Mouse (Mus musculus) lung, embryonic 16.5 days (tissue): Measurements from ENCODE around the gene Antxr2. TPM values are rescaled to one million over a fixed set of nuclear protein-coding genes. Genes with fewer than 3 reads are reported as not detected.

Experiments used
- ATAC-seq: fragments of 200-750 bp; cut with Nextera tagmentation; 2 replicates; pipeline ENCODE4 v1.8.0; 2017; ENCODE audit warnings: low read depth, mild to moderate bottlenecking, moderate library complexity
- H3K27ac ChIP-seq: fragments of 300-500 bp; sonication (generic); 2 replicates; pipeline ENCODE4 v1.5.1; 2014; ENCODE audit warnings: mild to moderate bottlenecking, control low read depth, low read length
- H3K27me3 ChIP-seq: fragments of 300-500 bp; sonication (generic); 2 replicates; pipeline ENCODE4 v1.6.1; 2014; ENCODE audit warnings: low read depth, low read length, mixed read lengths; ENCODE audit not compliant: control insufficient read depth, insufficient read depth
- H3K36me3 ChIP-seq: fragments of 300-500 bp; sonication (generic); 2 replicates; pipeline ENCODE4 v1.6.1; 2014; ENCODE audit warnings: low read length; ENCODE audit not compliant: control insufficient read depth, insufficient read depth
- H3K4me1 ChIP-seq: fragments of 300-500 bp; sonication (generic); replicated peaks from 2 replicates; pipeline ENCODE4 v1.6.1; 2014; ENCODE audit warnings: low read length, mixed read lengths; ENCODE audit not compliant: control insufficient read depth, insufficient read depth
- H3K4me2 ChIP-seq: fragments of 300-500 bp; sonication (generic); 2 replicates; pipeline ENCODE4 v1.6.1; 2014; ENCODE audit warnings: low read depth, low read length, control low read depth
- H3K4me3 ChIP-seq: fragments of 300-500 bp; sonication (generic); 2 replicates; pipeline ENCODE4 v1.5.1; 2014; ENCODE audit warnings: mild to moderate bottlenecking, low read length, control low read depth
- H3K9ac ChIP-seq: fragments of 300-500 bp; sonication (generic); 2 replicates; pipeline ENCODE4 v1.6.1; 2014; ENCODE audit warnings: low read length, control low read depth
- H3K9me3 ChIP-seq: fragments of 300-500 bp; sonication (generic); 2 replicates; pipeline ENCODE4 v1.6.1; 2016; ENCODE audit warnings: low read length; ENCODE audit not compliant: control insufficient read depth
- WGBS: fragments of 180-500 bp; shearing (Covaris S2); extraction: QIAGEN DNeasy Blood & Tissue Kit; methylation state at CpG from one replicate; pipeline ENCODE4 v1.1.7; 2014; 5-methylcytosine and 5-hydroxymethylcytosine counted together
- polyA plus RNA-seq: library from polyadenylated mRNA; unstranded; fragments of >200 nt; fragmentation: Nextera tagmentation; extraction: Ambion mirVana; gene quantifications from 2 replicates; pipeline ENCODE4 v1.2.1, GENCODE M21; 2015

Antxr2 gene
- polyA plus RNA-seq, 1 experiment from 2014 or later, result 35.5 TPM

DNA sequence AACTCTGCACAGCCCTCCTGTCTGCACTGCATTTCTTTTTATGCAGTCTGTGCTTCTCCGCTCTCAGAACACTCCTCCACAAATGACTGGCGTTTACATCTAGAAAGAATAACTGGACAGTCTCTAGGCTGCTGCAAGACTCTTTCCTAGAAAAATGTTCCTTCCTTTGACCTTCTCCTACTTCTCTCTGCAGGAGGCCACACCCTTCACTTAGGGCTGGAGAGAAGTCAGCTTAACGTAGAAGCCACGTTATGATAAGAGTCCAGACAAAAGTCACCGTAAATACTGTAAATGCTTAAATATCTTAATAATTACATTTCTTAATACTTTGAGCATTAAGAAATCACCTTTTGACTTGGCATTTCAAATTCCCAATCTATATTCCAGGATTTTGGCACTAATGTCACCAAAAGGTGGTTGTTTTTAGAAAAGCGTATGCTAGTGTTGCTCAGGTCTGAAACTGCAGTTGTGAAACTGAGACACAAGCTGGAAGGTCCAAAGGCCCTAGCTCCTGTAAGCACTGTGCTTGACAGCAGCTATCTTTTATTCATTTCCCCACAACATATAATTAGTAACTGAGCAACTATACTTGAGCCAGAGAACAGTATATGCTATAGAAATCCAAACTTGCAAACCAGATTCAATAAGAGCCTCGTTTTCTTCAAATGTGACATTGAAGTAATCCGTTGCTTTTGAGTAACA, 3.0 kb downstream of the Antxr2 start:
- H3K36me3 ChIP-seq, result peaks cover 16% of the 10 kb centered on the region
- ATAC-seq, result no peak
- H3K9ac ChIP-seq, result no peak overlapping the region
- WGBS, result 46% methylated on average over 8 of the region's 8 CpGs
- peaks cover 17% of the 10 kb centered on the region for H3K4me1 ChIP-seq
- H3K9me3 ChIP-seq, result no peaks in the 10 kb centered on the region
- H3K27me3 ChIP-seq, result peaks cover 2% of the 10 kb centered on the region; the same call in 1 of the 2 replicates
- H3K4me3 ChIP-seq, result peak overlapping the region; percentile 76
- no peak overlapping the region for H3K27ac ChIP-seq
- H3K4me2 ChIP-seq, result peak overlapping the region; percentile 79

GRCm38 (mm10) chr5:98025921-98026320, 4.9 kb downstream of the Antxr2 start:
- WGBS, result 87% methylated on average over 2 of the region's 2 CpGs
- Histone ChIP-seq H3K27me3 (no peaks in the 10 kb centered on the region), H3K36me3 (peaks cover 17% of the 10 kb centered on the region), H3K9me3 (no peaks in the 10 kb centered on the region), H3K4me1 (peaks cover 14% of the 10 kb centered on the region), H3K9ac (no peak overlapping the region), H3K27ac (no peak overlapping the region), H3K4me2 (no peak overlapping the region), H3K4me3 (no peak overlapping the region)
- ATAC-seq, result no peak

DNA sequence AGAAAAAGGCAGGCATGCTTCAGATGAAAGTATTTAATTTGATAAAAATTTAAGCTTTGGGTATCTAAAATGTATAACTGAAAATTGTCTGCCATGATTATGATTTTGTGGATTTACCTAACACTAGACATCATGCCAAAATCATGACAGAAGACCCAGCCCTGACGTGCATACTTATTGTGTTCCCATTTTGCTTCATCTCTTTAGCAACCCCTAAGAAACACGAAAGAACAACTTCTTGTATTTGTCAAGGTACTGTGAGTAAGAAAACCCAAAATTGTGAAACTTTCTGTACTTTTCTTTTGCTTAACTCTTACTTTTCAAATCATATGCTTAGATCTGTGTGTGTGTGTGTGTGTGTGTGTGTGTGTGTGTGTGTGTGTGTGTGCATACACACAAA, 6.3 kb downstream of the Antxr2 start:
- H3K36me3 ChIP-seq, result peaks cover 17% of the 10 kb centered on the region

DNA sequence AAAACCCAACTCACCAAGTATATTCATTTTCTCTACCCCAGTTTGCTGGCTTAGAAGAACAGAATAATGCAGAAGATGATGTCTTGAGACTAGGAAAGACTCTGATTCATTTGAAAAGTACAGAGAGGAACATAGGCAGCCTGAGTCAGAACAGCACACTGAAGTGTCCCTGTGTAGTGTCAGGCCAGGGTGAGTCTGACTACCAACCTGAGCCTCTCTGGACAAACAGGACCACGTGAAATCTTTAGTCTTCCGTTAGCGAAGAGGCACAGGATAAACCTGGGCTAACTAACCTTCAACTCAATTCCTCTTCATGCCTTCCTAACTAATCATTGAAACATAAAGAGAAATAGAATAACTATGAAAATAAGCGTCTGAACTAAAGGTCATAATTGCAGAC, 9.3 kb downstream of the Antxr2 start:
- Histone ChIP-seq H3K4me1 (no peaks in the 10 kb centered on the region), H3K36me3 (peaks cover 13% of the 10 kb centered on the region)
- WGBS, result 91% methylated on average over 4 of the region's 4 CpGs

More for the DNA sequence above, 6.3 kb downstream of the Antxr2 start:
- no peak overlapping the region for H3K4me3 ChIP-seq
- H3K4me2 ChIP-seq, result no peak overlapping the region
- H3K4me1 ChIP-seq, result peaks cover 11% of the 10 kb centered on the region
- ATAC-seq, result no peak
- H3K27me3 ChIP-seq, result no peaks in the 10 kb centered on the region
- H3K9ac ChIP-seq, result no peak overlapping the region
- 90% methylated on average over 2 of the region's 2 CpGs for WGBS
- no peak overlapping the region for H3K27ac ChIP-seq
- no peaks in the 10 kb centered on the region for H3K9me3 ChIP-seq

DNA sequence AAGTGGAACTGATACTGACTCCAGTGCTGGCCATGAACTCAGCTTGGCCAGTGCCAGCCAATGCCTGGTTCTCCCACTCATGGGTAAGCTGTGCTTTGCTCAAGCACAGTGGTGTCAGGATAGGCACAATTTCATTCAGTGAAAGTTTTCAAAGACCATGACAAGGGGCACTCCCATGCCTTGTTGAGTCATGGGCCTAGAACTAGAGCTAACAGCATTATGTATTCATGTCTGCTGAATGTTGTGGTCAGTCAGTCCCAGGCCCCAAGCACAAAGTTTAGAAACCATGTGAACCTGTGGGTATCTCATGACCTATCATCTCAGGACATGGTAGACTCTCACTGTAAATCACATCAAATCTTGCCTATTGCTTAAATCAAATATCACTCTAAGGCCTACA, 10.2 kb downstream of the Antxr2 start:
- Histone ChIP-seq H3K27me3 (no peaks in the 10 kb centered on the region), H3K4me1 (no peaks in the 10 kb centered on the region), H3K9me3 (no peaks in the 10 kb centered on the region), H3K4me2 (no peak overlapping the region), H3K27ac (no peak overlapping the region), H3K9ac (no peak overlapping the region), H3K36me3 (peaks cover 10% of the 10 kb centered on the region), H3K4me3 (no peak overlapping the region)
- no peak for ATAC-seq

More for the DNA sequence above, 9.3 kb downstream of the Antxr2 start:
- ATAC-seq, result no peak
- Histone ChIP-seq H3K27me3 (no peaks in the 10 kb centered on the region), H3K4me3 (no peak overlapping the region), H3K27ac (no peak overlapping the region), H3K9me3 (no peaks in the 10 kb centered on the region), H3K4me2 (no peak overlapping the region), H3K9ac (no peak overlapping the region)

- 59% methylated on average over 1 of the region's 1 CpGs for WGBS
- Histone ChIP-seq H3K4me3 (no peak overlapping the region), H3K27ac (no peak overlapping the region), H3K36me3 (peaks cover 2% of the 10 kb centered on the region), H3K9me3 (no peaks in the 10 kb centered on the region), H3K9ac (no peak overlapping the region), H3K27me3 (no peaks in the 10 kb centered on the region), H3K4me2 (no peak overlapping the region), H3K4me1 (no peaks in the 10 kb centered on the region)
- no peak for ATAC-seq
Measured at GRCm38 (mm10) chr5:98019396-98019795, 11.4 kb downstream of the Antxr2 start.

- peaks cover 2% of the 10 kb centered on the region for H3K36me3 ChIP-seq
- H3K27ac ChIP-seq, result no peak overlapping the region
- no peaks in the 10 kb centered on the region for H3K27me3 ChIP-seq
- H3K9me3 ChIP-seq, result no peaks in the 10 kb centered on the region
- 80% methylated on average over 6 of the region's 6 CpGs for WGBS
- no peak overlapping the region for H3K4me3 ChIP-seq
- H3K4me2 ChIP-seq, result no peak overlapping the region
- no peak for ATAC-seq
- H3K9ac ChIP-seq, result no peak overlapping the region
- H3K4me1 ChIP-seq, result no peaks in the 10 kb centered on the region
Measured at GRCm38 (mm10) chr5:98018162-98018561, 12.7 kb downstream of the Antxr2 start.

DNA sequence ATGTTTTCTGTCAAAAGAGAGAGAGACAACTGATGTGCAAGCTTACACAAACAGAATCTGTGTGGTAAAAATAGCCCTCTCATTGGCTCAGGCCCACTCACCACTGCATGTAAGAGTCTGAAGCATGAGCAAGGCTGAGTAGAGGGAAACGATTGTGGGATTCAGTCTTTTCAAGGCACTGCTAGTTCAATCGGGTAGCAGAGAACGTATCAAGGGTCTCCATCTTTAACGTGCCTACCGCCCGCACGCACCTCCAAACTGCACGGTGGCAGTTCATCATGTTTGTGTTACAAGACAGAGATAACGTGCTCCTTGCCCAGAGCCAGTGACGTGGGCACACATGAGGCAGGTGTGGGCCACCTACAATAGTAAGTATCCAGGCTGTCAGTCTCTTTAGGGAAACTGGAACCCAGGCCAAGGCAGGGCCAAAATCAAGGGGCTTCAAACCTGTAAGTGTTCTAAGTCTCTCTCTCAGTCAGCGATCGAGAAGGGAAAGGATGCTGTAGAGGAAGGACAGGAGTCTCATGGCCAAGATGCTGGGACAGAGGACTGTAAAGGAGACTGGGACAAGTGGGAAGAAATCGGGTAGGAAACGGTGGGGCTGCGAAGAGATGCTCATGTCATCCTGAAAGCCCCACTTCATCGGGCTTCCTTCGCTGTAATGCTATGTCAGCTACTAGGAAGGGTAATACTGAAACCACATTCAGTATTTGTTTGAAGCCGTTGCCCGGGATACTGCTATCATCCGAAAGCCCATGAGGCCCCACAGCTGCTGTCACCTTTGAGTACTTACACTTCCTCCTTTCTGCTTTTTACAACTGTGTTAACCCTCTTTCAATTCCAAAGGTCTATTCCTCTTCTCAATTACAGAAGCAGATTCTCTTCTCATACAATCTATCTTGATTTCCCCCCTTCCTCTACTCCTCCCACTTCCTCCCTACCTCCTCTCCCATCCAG, 14.3 kb downstream of the Antxr2 start:
- ATAC-seq, result no peak
- Histone ChIP-seq H3K27me3 (no peaks in the 10 kb centered on the region), H3K4me1 (no peaks in the 10 kb centered on the region), H3K27ac (no peak overlapping the region), H3K36me3 (no peaks in the 10 kb centered on the region; the same call in none of the 2 replicates), H3K4me2 (no peak overlapping the region), H3K4me3 (no peak overlapping the region), H3K9me3 (no peaks in the 10 kb centered on the region), H3K9ac (no peak overlapping the region)
- 82% methylated on average over 20 of the region's 20 CpGs for WGBS

GRCm38 (mm10) chr5:98005751-98006150, 25.1 kb downstream of the Antxr2 start:
- no peaks in the 10 kb centered on the region for H3K4me1 ChIP-seq
- no peaks in the 10 kb centered on the region for H3K9me3 ChIP-seq
- no peak overlapping the region for H3K27ac ChIP-seq
- no peak overlapping the region for H3K4me3 ChIP-seq
- H3K4me2 ChIP-seq, result no peak overlapping the region
- no peak for ATAC-seq
- no peaks in the 10 kb centered on the region for H3K27me3 ChIP-seq
- H3K36me3 ChIP-seq, result peaks cover 4% of the 10 kb centered on the region; the same call in 1 of the 2 replicates
- H3K9ac ChIP-seq, result no peak overlapping the region
- 94% methylated on average over 8 of the region's 8 CpGs for WGBS
